Mouse (Mus musculus) limb, embryonic 13.5 days (tissue): Measurements from ENCODE around the gene Fam183b. TPM values are rescaled to one million over a fixed set of nuclear protein-coding genes. Genes with fewer than 3 reads are reported as not detected.

Experiments
- ATAC-seq: fragments of 200-750 bp; cut with Nextera tagmentation; 2 replicates; pipeline ENCODE4 v1.8.0; 2017; ENCODE audit warnings: low read depth, moderate number of reproducible peaks, moderate TSS enrichment; ENCODE audit not compliant: low FRiP score
- H3K27ac ChIP-seq: fragments of 300-500 bp; sonication (generic); 2 replicates; pipeline ENCODE4 v1.5.1; 2015; ENCODE audit warnings: inconsistent platforms, mild to moderate bottlenecking, moderate library complexity
- H3K27me3 ChIP-seq: fragments of 300-500 bp; sonication (generic); 2 replicates; pipeline ENCODE4 v1.6.1; 2015; ENCODE audit warnings: mild to moderate bottlenecking, inconsistent platforms
- H3K36me3 ChIP-seq: fragments of 300-500 bp; sonication (generic); 2 replicates; pipeline ENCODE4 v1.6.1; 2015; ENCODE audit warnings: inconsistent platforms, mild to moderate bottlenecking, moderate library complexity
- H3K4me1 ChIP-seq: fragments of 300-500 bp; sonication (generic); 2 replicates; pipeline ENCODE4 v1.6.1; 2015; ENCODE audit warnings: inconsistent platforms
- H3K4me2 ChIP-seq: fragments of 300-500 bp; sonication (generic); replicated peaks from 2 replicates; pipeline ENCODE4 v1.6.1; 2015; ENCODE audit warnings: inconsistent platforms, mild to moderate bottlenecking, moderate library complexity
- H3K4me3 ChIP-seq: fragments of 300-500 bp; sonication (generic); 2 replicates; pipeline ENCODE4 v1.5.1; 2015; ENCODE audit warnings: moderate library complexity, mild to moderate bottlenecking, inconsistent platforms
- H3K9ac ChIP-seq: fragments of 300-500 bp; sonication (generic); 2 replicates; pipeline ENCODE4 v1.6.1; 2015; ENCODE audit warnings: mild to moderate bottlenecking, inconsistent platforms
- H3K9me3 ChIP-seq: fragments of 300-500 bp; sonication (generic); 2 replicates; pipeline ENCODE4 v1.6.1; 2016; ENCODE audit warnings: inconsistent platforms
- WGBS: fragments of 180-500 bp; shearing (Covaris S2); methylation state at CpG from one replicate; pipeline ENCODE4 v1.1.7; 2015; 5-methylcytosine and 5-hydroxymethylcytosine counted together
- polyA plus RNA-seq: library from polyadenylated mRNA; unstranded; fragments of >200 nt; fragmentation: Nextera tagmentation; extraction: Ambion mirVana; gene quantifications from 2 replicates; pipeline ENCODE4 v1.2.1, GENCODE M21; 2015

Fam183b gene
- polyA plus RNA-seq, 1 experiment from 2014 or later, result not detected

DNA sequence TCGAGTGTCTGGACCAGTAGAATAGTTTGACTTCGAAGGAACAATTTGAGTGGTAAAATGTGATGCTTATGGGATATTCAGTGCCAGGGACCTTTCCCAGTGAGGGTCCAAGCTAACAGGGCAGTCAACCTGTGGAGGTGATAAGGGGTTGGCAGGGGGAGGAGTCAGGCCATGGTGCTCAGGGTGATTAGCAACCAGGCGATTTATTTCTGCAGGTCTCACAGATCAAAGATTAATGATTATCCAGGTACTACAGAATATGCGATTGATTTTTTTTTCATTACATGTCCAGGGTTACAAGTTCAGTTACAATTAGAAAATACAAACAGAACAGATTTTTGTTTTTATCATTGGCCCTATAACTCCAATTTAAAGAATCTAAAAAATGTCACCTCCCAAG is 2.1 kb upstream of the Fam183b start:
- no peak for ATAC-seq
- no peaks in the 10 kb centered on the region for H3K27me3 ChIP-seq
- no peak overlapping the region for H3K4me3 ChIP-seq
- 62% methylated on average over 4 of the region's 4 CpGs for WGBS
- no peak overlapping the region for H3K4me2 ChIP-seq
- no peaks in the 10 kb centered on the region for H3K4me1 ChIP-seq
- no peaks in the 10 kb centered on the region for H3K36me3 ChIP-seq
- H3K27ac ChIP-seq, result no peak overlapping the region
- H3K9me3 ChIP-seq, result no peaks in the 10 kb centered on the region
- H3K9ac ChIP-seq, result no peak overlapping the region

DNA sequence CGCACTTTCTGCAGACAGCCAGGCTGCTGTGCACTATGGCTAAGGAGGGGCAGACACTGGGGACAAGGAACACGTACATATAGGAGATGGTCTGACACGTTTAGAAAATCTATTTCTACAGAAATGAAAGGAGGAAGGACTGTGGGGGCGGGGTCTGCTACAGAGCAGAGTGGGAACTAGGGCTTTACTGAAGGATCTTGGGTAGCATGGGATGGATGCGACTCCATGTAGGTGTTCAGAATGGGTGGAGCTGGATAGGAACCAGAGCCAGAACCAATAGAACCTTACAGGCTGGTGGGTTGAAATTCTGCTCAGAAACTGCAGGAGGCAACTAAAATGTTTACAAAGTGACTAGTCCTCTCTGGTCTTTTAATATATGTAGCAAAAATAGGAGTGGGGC is 2.0 kb downstream of the Fam183b start:
- H3K9me3 ChIP-seq, result no peaks in the 10 kb centered on the region
- no peak overlapping the region for H3K9ac ChIP-seq
- H3K27ac ChIP-seq, result no peak overlapping the region
- ATAC-seq, result no peak
- no peak overlapping the region for H3K4me3 ChIP-seq
- no peaks in the 10 kb centered on the region for H3K36me3 ChIP-seq
- no peaks in the 10 kb centered on the region for H3K4me1 ChIP-seq
- no peaks in the 10 kb centered on the region for H3K27me3 ChIP-seq
- H3K4me2 ChIP-seq, result no peak overlapping the region
- 76% methylated on average over 5 of the region's 5 CpGs for WGBS

DNA sequence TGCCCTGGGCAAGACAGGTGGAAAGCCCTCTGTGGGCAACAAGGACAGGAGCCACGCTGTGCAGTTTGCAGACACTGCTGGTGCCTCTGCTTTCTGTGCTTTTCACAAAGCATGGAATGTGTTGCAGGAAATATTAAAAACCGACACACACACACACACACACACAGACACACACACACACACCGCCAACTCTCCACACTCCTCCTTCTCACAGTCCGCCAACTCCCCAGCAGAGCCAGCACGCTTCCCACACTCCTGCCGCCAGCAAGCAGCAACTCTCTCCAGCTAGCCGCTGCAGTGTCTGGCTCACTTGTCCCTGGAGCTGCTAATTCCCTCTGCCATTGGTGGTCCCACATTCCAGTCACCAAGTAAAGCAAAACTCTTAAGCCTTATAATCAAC is 4.9 kb downstream of the Fam183b start:
- Histone ChIP-seq H3K36me3 (no peaks in the 10 kb centered on the region), H3K9me3 (no peaks in the 10 kb centered on the region), H3K4me1 (no peaks in the 10 kb centered on the region), H3K4me3 (no peak overlapping the region), H3K27ac (no peak overlapping the region), H3K9ac (no peak overlapping the region), H3K4me2 (no peak overlapping the region), H3K27me3 (no peaks in the 10 kb centered on the region)
- ATAC-seq, result no peak
- WGBS, result 77% methylated on average over 7 of the region's 7 CpGs

DNA sequence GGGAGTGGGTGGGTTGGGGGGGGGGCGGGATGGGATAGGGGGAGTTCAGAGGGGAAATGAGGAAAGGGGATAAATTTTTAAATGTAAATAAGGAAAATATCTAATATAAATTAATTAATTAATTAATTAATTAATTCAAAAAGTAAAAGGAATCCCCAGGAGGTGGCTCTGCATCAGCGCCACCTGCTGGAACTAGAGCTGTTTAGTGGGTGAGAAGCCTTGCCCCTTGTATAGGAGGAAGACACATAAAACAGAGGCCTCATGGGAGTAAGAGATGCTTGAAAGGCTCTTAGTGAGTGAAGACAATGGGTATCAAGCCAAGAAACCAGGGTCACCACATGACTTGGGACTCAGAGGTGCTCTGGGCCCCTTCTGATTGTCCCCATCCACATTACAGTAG is 5.9 kb downstream of the Fam183b start:
- 85% methylated on average over 2 of the region's 2 CpGs for WGBS
- Histone ChIP-seq H3K4me1 (no peaks in the 10 kb centered on the region), H3K27ac (no peak overlapping the region), H3K27me3 (no peaks in the 10 kb centered on the region), H3K4me3 (no peak overlapping the region), H3K9ac (no peak overlapping the region), H3K36me3 (no peaks in the 10 kb centered on the region), H3K4me2 (no peak overlapping the region), H3K9me3 (no peaks in the 10 kb centered on the region)
- ATAC-seq, result no peak

DNA sequence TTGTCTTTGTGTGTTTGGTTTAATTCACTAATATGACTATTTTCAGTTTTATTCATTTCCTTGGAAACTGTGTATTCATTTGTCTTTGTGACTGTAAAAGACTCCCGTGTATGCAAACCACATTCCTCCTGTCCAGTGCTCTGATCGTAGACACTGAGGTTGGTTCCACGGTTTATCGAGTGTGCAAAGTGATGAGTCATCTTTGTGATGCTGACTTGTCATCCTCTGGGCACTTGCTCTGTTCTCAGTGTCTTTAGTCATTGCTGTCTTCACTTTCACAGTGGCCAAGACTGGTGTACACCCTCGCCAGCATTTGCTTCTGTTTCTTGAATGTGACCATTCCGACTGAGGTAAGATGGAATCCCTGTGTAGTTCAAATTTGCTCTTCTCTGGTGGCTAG is 11.1 kb downstream of the Fam183b start:
- no peak for ATAC-seq
- Histone ChIP-seq H3K4me2 (no peak overlapping the region), H3K36me3 (no peaks in the 10 kb centered on the region), H3K27ac (no peak overlapping the region), H3K9me3 (no peaks in the 10 kb centered on the region), H3K9ac (no peak overlapping the region), H3K27me3 (no peaks in the 10 kb centered on the region), H3K4me1 (no peaks in the 10 kb centered on the region), H3K4me3 (no peak overlapping the region)
- WGBS, result 83% methylated on average over 6 of the region's 6 CpGs

DNA sequence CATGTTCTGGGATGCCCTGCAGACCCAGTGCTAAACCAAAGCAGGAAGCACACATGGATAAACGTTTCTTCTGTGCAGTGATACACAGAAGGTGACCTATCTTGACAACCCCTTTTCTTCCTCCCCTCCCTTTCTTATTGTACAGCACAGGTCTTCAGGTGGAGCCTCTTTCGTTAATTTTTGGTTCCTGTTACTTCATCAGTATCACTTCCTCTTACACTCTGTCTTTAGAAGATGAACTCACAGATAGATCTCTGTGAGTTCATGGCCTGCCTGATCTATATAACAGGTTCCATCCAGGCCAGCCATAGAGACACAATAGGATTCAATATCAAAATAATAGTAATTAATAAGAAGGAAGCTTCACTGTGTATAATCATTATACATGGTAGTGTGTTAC is 11.7 kb downstream of the Fam183b start:
- Histone ChIP-seq H3K9me3 (no peaks in the 10 kb centered on the region), H3K27ac (no peak overlapping the region), H3K36me3 (no peaks in the 10 kb centered on the region), H3K4me2 (no peak overlapping the region), H3K4me1 (no peaks in the 10 kb centered on the region), H3K27me3 (no peaks in the 10 kb centered on the region), H3K9ac (no peak overlapping the region), H3K4me3 (no peak overlapping the region)
- no peak for ATAC-seq
- 52% methylated on average over 2 of the region's 2 CpGs for WGBS

DNA sequence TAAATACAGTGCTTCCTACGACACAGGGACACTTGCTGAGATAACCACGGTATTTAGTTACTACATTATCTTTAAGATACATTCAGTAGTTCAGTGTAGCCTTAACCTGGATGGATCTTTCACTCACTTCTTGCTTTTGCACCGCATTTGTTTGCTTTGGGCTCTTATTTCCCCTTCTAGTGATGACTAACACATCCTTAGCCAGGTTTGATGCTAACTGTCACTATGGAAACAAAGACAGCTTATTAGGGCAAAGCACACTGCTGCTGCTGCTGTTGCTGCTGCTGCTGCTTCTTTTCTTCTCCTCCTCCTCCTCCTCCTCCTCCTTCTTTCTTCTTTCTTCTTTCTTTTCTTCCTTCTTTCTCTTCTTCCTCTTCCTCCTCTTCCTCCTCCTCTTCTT is 12.2 kb downstream of the Fam183b start:
- Histone ChIP-seq H3K36me3 (no peaks in the 10 kb centered on the region), H3K4me1 (no peaks in the 10 kb centered on the region), H3K27ac (no peak overlapping the region), H3K9ac (no peak overlapping the region), H3K27me3 (no peaks in the 10 kb centered on the region), H3K4me3 (no peak overlapping the region), H3K4me2 (no peak overlapping the region), H3K9me3 (no peaks in the 10 kb centered on the region)
- WGBS, result 44% methylated on average over 3 of the region's 3 CpGs
- ATAC-seq, result no peak

DNA sequence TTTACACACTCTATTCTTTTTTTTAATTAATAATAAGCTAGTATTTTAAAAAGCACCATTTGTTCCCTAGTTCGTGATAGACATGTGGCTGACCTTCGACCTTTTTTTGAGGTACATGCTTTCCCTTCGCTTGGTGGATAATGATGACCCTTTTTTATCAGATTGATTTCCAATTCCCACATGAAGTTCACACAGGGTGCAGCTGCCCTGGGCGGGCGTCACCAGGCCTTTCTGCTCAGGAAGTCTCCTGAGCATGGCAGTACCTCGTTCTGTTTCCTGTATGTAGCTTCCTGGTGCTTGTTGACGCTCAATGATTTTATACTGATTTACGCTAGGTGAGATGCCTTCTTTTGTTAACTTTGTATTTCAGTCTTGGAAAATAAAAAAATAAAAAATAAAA is 13.4 kb downstream of the Fam183b start:
- no peak overlapping the region for H3K4me3 ChIP-seq
- no peaks in the 10 kb centered on the region for H3K9me3 ChIP-seq
- no peaks in the 10 kb centered on the region for H3K4me1 ChIP-seq
- no peak for ATAC-seq
- no peak overlapping the region for H3K27ac ChIP-seq
- no peaks in the 10 kb centered on the region for H3K27me3 ChIP-seq
- H3K36me3 ChIP-seq, result no peaks in the 10 kb centered on the region
- no peak overlapping the region for H3K4me2 ChIP-seq
- H3K9ac ChIP-seq, result no peak overlapping the region
- WGBS, result 85% methylated on average over 8 of the region's 8 CpGs

DNA sequence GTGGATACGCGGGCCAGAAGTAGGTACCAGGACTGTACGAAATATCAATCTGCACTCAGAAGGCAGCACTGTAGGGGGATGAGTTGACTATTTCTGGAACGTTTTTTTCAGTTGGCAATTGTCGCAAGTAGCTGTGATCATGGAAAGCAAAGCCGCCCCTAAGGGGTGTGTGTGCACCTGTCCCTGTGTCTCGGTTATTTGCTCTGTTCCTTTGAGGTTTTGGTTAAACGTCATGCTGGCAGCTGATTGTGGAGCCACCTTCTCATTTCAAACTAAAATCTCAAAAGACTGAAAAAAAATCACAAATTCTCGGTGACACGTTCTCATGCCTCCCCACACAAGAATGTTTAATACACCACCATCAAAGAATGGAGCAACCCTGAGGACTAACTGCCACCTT is 14.1 kb downstream of the Fam183b start:
- Histone ChIP-seq H3K4me3 (no peak overlapping the region), H3K27me3 (no peaks in the 10 kb centered on the region), H3K27ac (no peak overlapping the region), H3K9me3 (no peaks in the 10 kb centered on the region), H3K9ac (no peak overlapping the region), H3K36me3 (no peaks in the 10 kb centered on the region), H3K4me1 (no peaks in the 10 kb centered on the region), H3K4me2 (no peak overlapping the region)
- ATAC-seq, result no peak
- 82% methylated on average over 10 of the region's 10 CpGs for WGBS

DNA sequence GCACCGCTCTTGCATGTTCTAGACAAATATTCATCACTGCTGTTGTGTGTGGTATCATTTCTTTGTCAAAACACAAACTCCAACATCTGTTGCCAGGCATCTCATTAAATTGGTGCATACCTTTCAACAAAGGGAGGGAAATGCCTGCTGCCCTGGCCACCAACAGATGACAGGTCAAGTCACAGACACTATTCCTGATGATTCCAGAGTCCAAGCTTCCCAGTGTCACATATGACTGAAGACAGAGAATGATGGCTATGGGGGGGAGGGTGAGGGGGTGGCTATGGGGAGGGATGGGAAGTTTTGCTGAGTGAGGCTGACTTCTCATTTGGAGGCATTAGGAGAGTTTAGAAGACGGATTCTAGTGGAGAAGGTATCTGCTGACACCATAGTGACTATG is 17.6 kb downstream of the Fam183b start:
- WGBS, result 86% methylated on average over 2 of the region's 2 CpGs

DNA sequence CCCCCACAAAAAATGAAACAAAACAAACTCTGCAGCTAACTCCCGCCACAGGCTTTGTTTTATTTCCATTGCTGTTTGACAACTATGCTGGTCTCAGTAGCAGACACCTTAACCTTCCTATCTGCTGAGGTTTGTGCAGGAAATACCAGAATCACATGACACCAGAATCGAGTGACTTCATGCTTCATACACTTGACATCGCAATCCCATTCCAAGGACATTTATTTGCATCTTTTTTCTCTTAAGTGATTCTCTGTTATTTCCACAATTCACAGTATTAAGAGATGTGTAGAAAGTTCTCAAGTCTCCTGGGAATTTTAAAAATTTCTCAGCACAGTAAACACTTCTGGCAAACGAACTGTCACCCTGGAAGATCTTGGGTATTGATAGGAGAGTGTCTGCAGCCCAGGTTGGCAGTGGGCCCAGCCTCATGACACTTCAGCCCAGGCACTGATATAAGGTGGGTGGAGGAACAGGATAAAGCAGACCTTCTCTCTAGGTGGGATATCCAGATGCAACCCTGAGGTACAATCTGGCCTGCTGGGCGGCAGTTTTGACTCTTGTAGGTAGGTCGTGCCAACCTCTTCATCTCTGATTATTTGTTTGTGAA is 19.2 kb downstream of the Fam183b start, which contains the start of gene Olfr314:
Gene Olfr314 (plus strand): TSS at position 473 of the 610 bp plus-strand sequence.
- Histone ChIP-seq H3K4me2 (no peak within 1 kb of the TSS), H3K9me3 (no peaks in the 10 kb centered on the region), H3K27me3 (no peaks in the 10 kb centered on the region), H3K4me3 (no peak within 1 kb of the TSS), H3K36me3 (no peaks in the 10 kb centered on the region), H3K27ac (no peak within 1 kb of the TSS), H3K4me1 (no peaks in the 10 kb centered on the region), H3K9ac (no peak within 1 kb of the TSS)
- no peak for ATAC-seq
- WGBS, result 82% methylated on average over 6 of the region's 6 CpGs

More for the DNA sequence above, 17.6 kb downstream of the Fam183b start:
- no peaks in the 10 kb centered on the region for H3K27me3 ChIP-seq
- H3K4me1 ChIP-seq, result no peaks in the 10 kb centered on the region
- H3K4me3 ChIP-seq, result no peak overlapping the region
- no peak overlapping the region for H3K27ac ChIP-seq
- no peak for ATAC-seq
- no peaks in the 10 kb centered on the region for H3K9me3 ChIP-seq
- no peak overlapping the region for H3K9ac ChIP-seq
- no peaks in the 10 kb centered on the region for H3K36me3 ChIP-seq
- H3K4me2 ChIP-seq, result no peak overlapping the region

DNA sequence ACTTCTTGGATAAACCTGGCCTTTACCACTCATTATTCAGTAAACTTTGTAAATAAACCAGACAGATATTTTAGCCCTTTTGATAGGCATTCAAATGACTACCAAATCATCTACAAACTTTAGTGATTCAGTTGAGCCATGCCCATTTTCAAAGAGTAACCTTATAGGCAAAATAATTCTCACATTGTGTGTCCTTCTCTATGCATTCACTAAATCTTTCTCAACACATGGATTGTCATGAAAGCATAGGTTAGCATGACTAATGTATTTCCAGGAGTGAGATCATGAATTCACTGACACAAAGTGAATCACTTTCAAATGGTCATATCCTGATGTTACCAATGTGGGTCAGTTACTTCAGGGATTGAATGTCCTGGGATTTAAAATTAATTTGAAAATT is 28.9 kb downstream of the Fam183b start, which contains the start of gene Olfr315:
Gene Olfr315 (plus strand): TSS at position 301 of the 400 bp plus-strand sequence.
- no peak for ATAC-seq
- H3K4me1 ChIP-seq, result no peaks in the 10 kb centered on the region
- H3K4me3 ChIP-seq, result no peak within 1 kb of the TSS
- no peaks in the 10 kb centered on the region for H3K36me3 ChIP-seq
- H3K9me3 ChIP-seq, result no peaks in the 10 kb centered on the region
- H3K9ac ChIP-seq, result no peak within 1 kb of the TSS
- no peak within 1 kb of the TSS for H3K4me2 ChIP-seq
- no peak within 1 kb of the TSS for H3K27ac ChIP-seq
- no peaks in the 10 kb centered on the region for H3K27me3 ChIP-seq

DNA sequence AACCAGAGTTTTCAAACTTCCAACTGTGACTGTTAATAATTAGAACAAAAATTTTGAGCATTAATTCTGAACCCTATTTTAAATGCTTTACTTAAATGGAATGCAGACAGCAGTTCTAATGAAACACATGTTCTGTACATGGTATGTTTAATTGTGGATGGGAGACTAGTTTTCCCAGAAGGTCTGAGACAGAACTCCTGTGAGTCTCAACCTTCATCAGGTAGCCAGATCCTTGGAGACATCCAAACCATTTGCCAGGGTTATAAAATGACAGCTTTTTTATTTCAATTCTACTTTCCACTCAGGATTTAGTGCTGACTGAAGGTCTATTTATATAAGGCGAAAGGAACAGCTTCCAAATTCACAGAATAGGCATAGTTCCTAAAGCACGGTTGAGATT is 49.3 kb downstream of the Fam183b start, which contains the start of gene Olfr316:
Gene Olfr316 (plus strand): TSS at position 301 of the 400 bp plus-strand sequence.
- no peaks in the 10 kb centered on the region for H3K27me3 ChIP-seq
- H3K36me3 ChIP-seq, result no peaks in the 10 kb centered on the region
- 89% methylated on average over 2 of the region's 2 CpGs for WGBS
- no peak within 1 kb of the TSS for H3K4me2 ChIP-seq
- H3K27ac ChIP-seq, result no peak within 1 kb of the TSS
- ATAC-seq, result no peak
- no peaks in the 10 kb centered on the region for H3K9me3 ChIP-seq
- H3K9ac ChIP-seq, result no peak within 1 kb of the TSS
- H3K4me1 ChIP-seq, result no peaks in the 10 kb centered on the region
- H3K4me3 ChIP-seq, result no peak within 1 kb of the TSS
